Mouse (Mus musculus) brain, embryonic 14.5 days (tissue): Measurements from ENCODE around the gene Zc3h7b.

Source experiments
- CTCF ChIP-seq: fragments of 200-500 bp; IDR thresholded peaks from 2 replicates; pipeline ENCODE4 v1.5.1; 2012; ENCODE audit warnings: inconsistent platforms, mild to moderate bottlenecking, moderate library complexity, borderline replicate concordance; ENCODE audit not compliant: insufficient read depth, insufficient read length; ENCODE audit errors: extremely low read depth
- POLR2A ChIP-seq: fragments of 200-500 bp; IDR thresholded peaks from 2 replicates; pipeline ENCODE4 v1.6.1; 2012; ENCODE audit warnings: mild to moderate bottlenecking, inconsistent platforms, borderline replicate concordance; ENCODE audit not compliant: poor library complexity, insufficient read depth, insufficient read length, severe bottlenecking; ENCODE audit errors: extremely low read depth

GRCm38 (mm10) chr15:81760361-81761079, 15.7 kb downstream of the Zc3h7b start:
- TF ChIP-seq POLR2A = no peak
- TF ChIP-seq CTCF = no peak
